Mouse (Mus musculus) hindbrain, embryonic 15.5 days (tissue): ENCODE measurements around the gene Sorbs2. TPM values are rescaled to one million over a fixed set of nuclear protein-coding genes. Genes with fewer than 3 reads are reported as not detected.

ENCODE experiments used
- ATAC-seq: fragments of 200-750 bp; cut with Nextera tagmentation; 2 replicates; pipeline ENCODE4 v1.8.0; 2017; ENCODE audit warnings: low read depth, moderate number of reproducible peaks, moderate TSS enrichment; ENCODE audit not compliant: low FRiP score
- H3K27ac ChIP-seq: fragments of 300-500 bp; sonication (generic); replicated peaks from 2 replicates; pipeline ENCODE4 v1.5.1; 2015; ENCODE audit warnings: mild to moderate bottlenecking, inconsistent platforms
- H3K27me3 ChIP-seq: fragments of 300-500 bp; sonication (generic); 2 replicates; pipeline ENCODE4 v1.6.1; 2015; ENCODE audit warnings: control low read depth, inconsistent platforms
- H3K36me3 ChIP-seq: fragments of 300-500 bp; sonication (generic); 2 replicates; pipeline ENCODE4 v1.6.1; 2015; ENCODE audit warnings: control low read depth, inconsistent platforms
- H3K4me1 ChIP-seq: fragments of 300-500 bp; sonication (generic); replicated peaks from 2 replicates; pipeline ENCODE4 v1.6.1; 2015; ENCODE audit warnings: control low read depth, inconsistent platforms
- H3K4me2 ChIP-seq: fragments of 300-500 bp; sonication (generic); 2 replicates; pipeline ENCODE4 v1.6.1; 2015; ENCODE audit warnings: moderate library complexity, mild to moderate bottlenecking, inconsistent platforms
- H3K4me3 ChIP-seq: fragments of 300-500 bp; sonication (generic); 2 replicates; pipeline ENCODE4 v1.5.1; 2015; ENCODE audit warnings: mild to moderate bottlenecking, inconsistent platforms
- H3K9ac ChIP-seq: fragments of 300-500 bp; sonication (generic); 2 replicates; pipeline ENCODE4 v1.6.1; 2015; ENCODE audit warnings: inconsistent platforms
- H3K9me3 ChIP-seq: fragments of 300-500 bp; sonication (generic); 2 replicates; pipeline ENCODE4 v1.6.1; 2016; ENCODE audit warnings: control low read depth, inconsistent platforms
- WGBS: fragments of 180-500 bp; shearing (Covaris S2); methylation state at CpG from one replicate; pipeline ENCODE4 v1.1.7; 2015; 5-methylcytosine and 5-hydroxymethylcytosine counted together
- polyA plus RNA-seq: library from polyadenylated mRNA; unstranded; fragments of >200 nt; fragmentation: Nextera tagmentation; extraction: Ambion mirVana; gene quantifications from 2 replicates; pipeline ENCODE4 v1.2.1, GENCODE M21; 2015

Gene Sorbs2
- 52.0 and 54.5 TPM in 2 replicates for polyA plus RNA-seq

DNA sequence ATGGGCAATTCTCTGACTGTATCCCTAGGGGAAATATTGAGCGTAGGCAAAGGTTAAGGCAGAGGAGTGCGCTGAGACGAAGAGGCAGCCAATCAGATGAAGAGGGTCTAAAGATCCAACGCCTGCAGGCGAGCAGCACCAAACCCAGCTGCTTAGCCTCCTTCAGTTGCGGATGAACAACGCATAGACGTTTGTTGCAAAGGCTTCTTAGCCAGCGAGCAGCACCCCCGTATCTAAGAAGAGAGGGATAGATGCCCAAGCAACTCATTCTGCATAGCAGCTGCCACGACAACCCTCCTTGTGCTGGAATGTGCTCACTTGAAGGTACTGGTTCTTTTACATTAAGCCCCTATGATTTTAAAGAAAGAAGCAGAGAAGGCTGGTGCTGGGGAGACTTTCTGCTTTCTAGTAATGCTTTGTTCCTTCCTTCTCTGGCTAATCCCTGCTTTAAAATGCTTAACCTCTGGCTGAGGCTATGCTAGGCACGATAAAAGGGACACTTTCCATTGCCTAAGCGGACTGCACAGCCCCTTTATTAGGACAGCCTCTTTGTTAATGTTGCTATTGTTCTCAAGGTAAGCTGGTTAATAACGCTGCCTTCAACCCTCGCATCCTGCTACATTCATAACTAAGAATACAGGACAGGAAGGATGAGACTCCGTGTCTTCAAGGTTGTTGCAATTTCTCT is at the start of gene Sorbs2:
Gene Sorbs2 (plus strand): TSS at position 155 of the 688 bp plus-strand sequence.
- Histone ChIP-seq H3K4me2 (peak within 1 kb of the TSS; percentile 58), H3K4me3 (peak within 1 kb of the TSS; percentile 61), H3K27ac (peak within 1 kb of the TSS; percentile 93), H3K9ac (peak within 1 kb of the TSS; percentile 63), H3K27me3 (no peaks in the 10 kb centered on the region), H3K9me3 (no peaks in the 10 kb centered on the region), H3K4me1 (peaks cover 20% of the 10 kb centered on the region), H3K36me3 (no peaks in the 10 kb centered on the region)
- 3% methylated on average over 16 of the region's 16 CpGs for WGBS
- peak; percentile 93 for ATAC-seq

DNA sequence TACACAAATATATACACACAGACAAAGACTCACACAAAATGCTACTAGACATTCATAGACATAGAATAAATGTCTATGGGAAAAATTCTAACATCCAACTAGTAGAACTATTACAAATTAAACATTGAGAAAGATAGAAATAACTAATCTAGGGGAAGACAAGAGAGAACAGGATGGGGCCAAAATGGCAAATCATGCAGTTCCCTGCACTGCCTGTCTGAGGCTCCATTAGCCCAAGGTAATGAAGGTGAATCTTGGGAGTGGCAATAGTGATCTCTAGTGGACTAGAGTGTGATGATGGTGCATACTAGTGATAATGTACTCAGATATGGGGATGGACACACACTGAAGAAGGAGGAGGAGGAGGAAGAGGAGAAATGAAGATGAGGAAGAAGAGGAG is 49.7 kb upstream of the Sorbs2 start:
- Histone ChIP-seq H3K27ac (no peak overlapping the region), H3K9me3 (no peaks in the 10 kb centered on the region), H3K27me3 (no peaks in the 10 kb centered on the region), H3K4me1 (no peaks in the 10 kb centered on the region), H3K4me2 (no peak overlapping the region), H3K4me3 (no peak overlapping the region), H3K9ac (no peak overlapping the region), H3K36me3 (no peaks in the 10 kb centered on the region)
- ATAC-seq = no peak

DNA sequence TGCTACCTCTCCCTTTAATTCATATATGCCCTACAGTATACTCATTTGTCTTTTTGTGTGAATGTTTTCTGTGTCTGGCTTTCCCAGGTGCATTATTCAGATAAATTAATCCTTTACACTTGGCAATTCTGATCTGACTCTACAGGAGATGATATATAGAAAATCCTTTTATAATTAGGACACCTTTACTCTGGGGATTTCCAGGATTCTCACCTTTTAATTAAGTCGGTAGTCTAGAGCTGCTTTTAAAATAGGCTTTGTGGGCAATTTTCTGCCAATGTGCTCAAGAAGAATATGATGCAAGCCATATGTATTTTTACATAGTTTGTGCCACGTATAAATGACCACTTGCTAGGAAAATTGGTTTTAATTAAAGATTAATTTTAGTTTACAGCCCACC is 38.6 kb upstream of the Sorbs2 start:
- H3K36me3 ChIP-seq = no peaks in the 10 kb centered on the region
- no peak overlapping the region for H3K27ac ChIP-seq
- ATAC-seq = no peak
- no peaks in the 10 kb centered on the region for H3K4me1 ChIP-seq
- 75% methylated on average over 2 of the region's 2 CpGs for WGBS
- H3K4me2 ChIP-seq = no peak overlapping the region
- no peaks in the 10 kb centered on the region for H3K27me3 ChIP-seq
- H3K9me3 ChIP-seq = no peaks in the 10 kb centered on the region
- no peak overlapping the region for H3K4me3 ChIP-seq
- no peak overlapping the region for H3K9ac ChIP-seq

DNA sequence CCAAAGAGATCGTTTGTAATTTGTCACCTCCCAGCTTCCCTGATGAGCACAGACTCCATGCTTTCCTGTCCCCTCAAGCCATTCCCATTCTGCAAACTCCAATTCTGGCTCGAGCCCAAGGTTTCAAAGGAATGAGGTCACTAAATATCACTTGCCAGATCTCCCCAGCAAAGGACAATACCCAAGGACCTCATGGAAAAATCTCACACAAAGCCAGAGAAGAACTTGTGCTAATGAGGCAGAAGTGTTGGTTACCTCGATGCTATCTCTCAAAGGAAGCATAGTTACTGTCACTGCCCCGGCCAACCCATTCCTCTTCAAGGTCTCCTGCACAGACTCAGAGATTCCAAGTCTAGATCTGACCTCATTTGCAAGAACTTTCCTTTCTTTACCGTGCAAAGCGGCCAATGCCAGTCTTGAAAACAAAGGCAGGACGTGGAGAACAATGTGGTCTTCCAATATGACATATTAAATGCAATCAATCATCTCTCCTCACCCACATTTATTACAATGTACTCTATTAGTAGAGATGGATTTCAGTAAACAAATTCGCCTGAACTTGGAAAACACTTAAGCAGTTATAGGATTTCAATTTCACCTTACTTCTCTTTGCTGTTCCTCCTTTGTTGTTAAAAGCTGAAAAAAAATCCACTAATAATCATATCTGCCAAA is 37.9 kb upstream of the Sorbs2 start:
- 51% methylated on average over 8 of the region's 8 CpGs for WGBS
- Histone ChIP-seq H3K9ac (no peak overlapping the region), H3K4me2 (no peak overlapping the region), H3K27me3 (no peaks in the 10 kb centered on the region), H3K9me3 (no peaks in the 10 kb centered on the region), H3K36me3 (no peaks in the 10 kb centered on the region), H3K27ac (no peak overlapping the region), H3K4me1 (no peaks in the 10 kb centered on the region), H3K4me3 (no peak overlapping the region)
- no peak for ATAC-seq

DNA sequence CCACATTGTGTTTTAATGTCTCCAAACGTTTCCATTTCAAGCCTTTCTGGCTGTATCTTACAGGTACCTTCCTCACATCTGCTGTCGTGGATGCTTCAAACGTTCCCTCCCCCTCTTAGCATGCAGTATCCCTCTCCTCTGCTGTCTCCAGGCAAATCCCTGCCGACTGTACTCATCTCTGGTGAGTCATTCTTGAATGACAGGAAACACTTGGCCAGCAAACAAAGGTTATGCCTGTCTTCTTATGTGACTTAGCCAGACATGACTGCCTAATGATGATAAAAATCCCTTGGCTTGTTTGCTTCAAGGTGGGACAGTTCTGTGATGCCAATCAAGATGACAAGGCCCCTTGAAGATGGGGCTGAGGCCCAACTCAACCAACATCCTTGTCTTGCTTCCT is 26.7 kb upstream of the Sorbs2 start:
- no peaks in the 10 kb centered on the region for H3K27me3 ChIP-seq
- ATAC-seq = no peak
- H3K27ac ChIP-seq = no peak overlapping the region
- no peak overlapping the region for H3K4me3 ChIP-seq
- H3K9me3 ChIP-seq = no peaks in the 10 kb centered on the region
- no peaks in the 10 kb centered on the region for H3K36me3 ChIP-seq
- WGBS = 70% methylated on average over 4 of the region's 4 CpGs
- H3K4me1 ChIP-seq = no peaks in the 10 kb centered on the region
- H3K9ac ChIP-seq = no peak overlapping the region
- H3K4me2 ChIP-seq = no peak overlapping the region

DNA sequence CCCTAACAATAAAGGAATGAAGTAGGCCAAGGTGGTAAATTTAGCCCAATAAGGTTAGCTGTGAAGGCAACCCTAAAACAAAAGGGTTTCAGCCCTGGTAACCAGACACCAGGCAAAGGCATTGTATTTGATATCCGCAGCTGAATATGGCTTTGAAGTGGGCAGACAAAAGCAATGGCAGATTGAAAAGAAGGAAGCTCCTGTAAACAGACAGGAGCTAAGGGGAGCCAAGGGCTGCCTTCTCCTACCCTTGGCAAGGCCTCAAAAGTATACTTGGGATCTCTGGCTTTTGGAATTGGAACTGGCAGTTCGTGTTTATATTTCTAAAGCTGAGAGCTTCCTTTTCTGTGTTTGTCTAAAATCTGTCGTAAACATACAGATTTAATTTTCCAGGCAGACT is 21.3 kb upstream of the Sorbs2 start:
- 59% methylated on average over 3 of the region's 3 CpGs for WGBS
- Histone ChIP-seq H3K36me3 (no peaks in the 10 kb centered on the region), H3K9ac (no peak overlapping the region), H3K9me3 (no peaks in the 10 kb centered on the region), H3K4me1 (no peaks in the 10 kb centered on the region), H3K4me3 (no peak overlapping the region), H3K4me2 (no peak overlapping the region), H3K27ac (no peak overlapping the region), H3K27me3 (no peaks in the 10 kb centered on the region)
- ATAC-seq = no peak

DNA sequence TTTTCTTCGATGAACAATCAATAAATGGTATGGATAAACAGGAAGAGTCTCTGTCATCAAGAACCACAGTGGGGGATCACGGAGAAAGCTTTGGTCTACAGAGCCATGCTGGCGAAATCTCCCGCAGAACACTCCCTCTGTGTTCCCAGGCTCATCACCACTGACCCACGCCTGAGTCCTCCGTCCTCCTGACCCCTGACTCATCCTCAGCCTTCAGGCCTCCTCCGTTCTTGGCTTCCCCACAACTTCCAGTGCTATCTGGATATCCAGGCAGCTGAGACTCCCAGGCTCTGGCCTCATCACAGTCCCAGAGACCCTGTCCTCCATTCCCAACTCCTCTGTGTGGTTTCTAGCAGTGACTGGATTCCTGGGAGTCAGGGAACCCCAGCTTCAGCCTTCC is 3.6 kb upstream of the Sorbs2 start:
- WGBS = 89% methylated on average over 7 of the region's 7 CpGs
- H3K27me3 ChIP-seq = no peaks in the 10 kb centered on the region

DNA sequence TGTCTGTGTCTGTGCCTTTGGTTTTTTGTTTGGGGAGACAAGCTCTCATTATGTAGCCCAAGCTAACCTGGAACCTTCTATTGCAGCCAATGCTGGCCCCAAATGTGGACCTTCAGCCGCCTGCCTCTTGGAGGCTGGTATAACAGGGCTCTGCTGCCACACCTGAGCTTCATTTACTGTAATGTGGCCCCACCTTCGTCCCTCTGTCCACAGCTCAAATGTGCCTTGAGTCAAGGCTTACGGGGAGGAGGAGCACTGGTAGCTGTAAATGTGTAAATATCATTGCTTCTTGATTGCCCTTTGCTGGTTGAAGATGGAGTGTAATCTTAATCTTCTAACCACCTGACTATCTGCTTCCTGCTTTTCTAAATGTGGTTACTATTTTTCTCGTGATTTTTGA is 1.2 kb upstream of the Sorbs2 start:
- Histone ChIP-seq H3K9ac (no peak overlapping the region), H3K9me3 (no peaks in the 10 kb centered on the region), H3K27me3 (no peaks in the 10 kb centered on the region), H3K4me2 (no peak overlapping the region), H3K4me3 (no peak overlapping the region), H3K27ac (no peak overlapping the region), H3K4me1 (peaks cover 20% of the 10 kb centered on the region), H3K36me3 (no peaks in the 10 kb centered on the region)
- 86% methylated on average over 4 of the region's 4 CpGs for WGBS
- ATAC-seq = no peak

More for the DNA sequence above, 3.6 kb upstream of the Sorbs2 start:
- no peak for ATAC-seq
- H3K4me1 ChIP-seq = 0 out of 2 replicates have a peak, but pooled peaks cover 5% of the 10 kb centered on the region
- no peaks in the 10 kb centered on the region for H3K36me3 ChIP-seq
- no peak overlapping the region for H3K27ac ChIP-seq
- H3K4me3 ChIP-seq = no peak overlapping the region
- no peak overlapping the region for H3K9ac ChIP-seq
- H3K4me2 ChIP-seq = no peak overlapping the region
- no peaks in the 10 kb centered on the region for H3K9me3 ChIP-seq

DNA sequence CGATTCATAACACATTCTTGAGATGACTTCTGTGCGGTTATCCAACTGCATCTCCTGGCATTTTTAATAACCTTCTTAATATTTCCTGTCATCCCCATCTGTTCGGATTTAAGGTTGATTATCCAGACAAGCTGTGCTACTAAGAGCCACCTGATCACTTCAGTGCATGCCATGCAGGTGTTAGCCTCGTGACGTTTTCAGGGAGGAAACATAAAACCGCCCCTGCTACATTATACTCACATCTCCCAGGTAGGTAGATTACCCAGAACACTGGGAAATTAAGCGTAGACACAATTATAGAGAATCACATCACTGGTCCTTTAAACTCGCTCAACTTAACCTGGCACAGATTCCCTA is 333 bp upstream of the Sorbs2 start:
- Histone ChIP-seq H3K27ac (peak overlapping the region; percentile 93), H3K9me3 (no peaks in the 10 kb centered on the region), H3K4me1 (peaks cover 20% of the 10 kb centered on the region), H3K27me3 (no peaks in the 10 kb centered on the region), H3K9ac (peak overlapping the region; percentile 63), H3K36me3 (no peaks in the 10 kb centered on the region), H3K4me2 (peak overlapping the region; percentile 58), H3K4me3 (peak overlapping the region; percentile 61)
- 29% methylated on average over 8 of the region's 8 CpGs for WGBS
- peak; percentile 88 for ATAC-seq

DNA sequence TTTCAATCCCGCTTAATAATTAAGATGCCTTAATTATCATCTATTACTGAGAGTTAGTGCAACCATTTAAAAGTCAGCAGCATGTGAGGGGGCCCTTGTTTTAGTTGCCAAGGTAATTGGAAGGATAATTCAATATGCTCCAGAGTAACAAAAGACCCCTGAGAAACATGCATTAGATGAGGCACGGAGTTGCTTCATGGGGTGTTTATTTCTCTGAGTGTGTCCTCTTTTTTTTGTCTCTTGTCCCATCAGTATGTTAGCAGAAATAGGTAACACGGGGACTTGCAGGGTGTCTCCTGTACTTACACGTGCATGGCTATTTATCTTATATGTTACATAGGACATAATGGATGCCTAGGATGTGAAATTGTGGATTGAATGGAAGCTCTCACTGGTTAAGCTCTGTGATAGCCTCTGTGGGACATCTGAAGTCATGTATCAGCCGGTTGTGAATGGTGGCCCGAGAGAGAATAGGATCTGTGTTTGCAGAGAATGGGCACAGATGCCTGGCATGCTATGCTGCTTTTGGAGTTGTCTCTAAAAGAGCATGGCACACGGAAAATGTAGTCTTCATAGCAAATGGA is 1.0 kb downstream of the Sorbs2 start:
- peak overlapping the region; percentile 58 for H3K4me2 ChIP-seq
- H3K36me3 ChIP-seq = no peaks in the 10 kb centered on the region
- H3K27ac ChIP-seq = peak overlapping the region; percentile 93
- H3K27me3 ChIP-seq = no peaks in the 10 kb centered on the region
- H3K9me3 ChIP-seq = no peaks in the 10 kb centered on the region
- H3K4me1 ChIP-seq = peaks cover 20% of the 10 kb centered on the region
- H3K4me3 ChIP-seq = peak overlapping the region; percentile 61
- 16% methylated on average over 7 of the region's 7 CpGs for WGBS
- ATAC-seq = peak; percentile 36; the same call in 1 of the 2 replicates
- peak overlapping the region; percentile 63 for H3K9ac ChIP-seq

DNA sequence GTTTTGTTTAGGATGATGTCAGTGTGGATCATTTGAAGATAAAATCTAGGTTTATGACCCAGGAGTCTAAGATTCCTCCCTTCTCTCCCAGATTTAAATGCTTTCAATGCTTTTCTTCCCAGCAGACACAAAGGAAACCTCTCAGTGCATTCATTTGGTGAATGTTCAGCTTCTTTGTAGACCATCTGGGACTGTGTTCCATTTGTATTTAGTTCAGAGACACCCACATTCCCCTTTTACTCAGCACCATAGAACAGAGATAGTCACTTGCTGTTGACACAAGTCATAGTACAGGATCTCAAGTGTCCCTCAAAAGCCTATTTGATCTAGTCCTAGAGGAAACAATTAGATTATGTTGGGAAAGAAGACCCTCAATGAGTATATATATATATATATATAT is 4.8 kb downstream of the Sorbs2 start:
- peaks cover 17% of the 10 kb centered on the region for H3K4me1 ChIP-seq
- no peak overlapping the region for H3K9ac ChIP-seq
- H3K27ac ChIP-seq = no peak overlapping the region
- H3K36me3 ChIP-seq = no peaks in the 10 kb centered on the region
- no peak overlapping the region for H3K4me2 ChIP-seq
- no peak overlapping the region for H3K4me3 ChIP-seq
- no peak for ATAC-seq
- H3K27me3 ChIP-seq = no peaks in the 10 kb centered on the region
- H3K9me3 ChIP-seq = no peaks in the 10 kb centered on the region

DNA sequence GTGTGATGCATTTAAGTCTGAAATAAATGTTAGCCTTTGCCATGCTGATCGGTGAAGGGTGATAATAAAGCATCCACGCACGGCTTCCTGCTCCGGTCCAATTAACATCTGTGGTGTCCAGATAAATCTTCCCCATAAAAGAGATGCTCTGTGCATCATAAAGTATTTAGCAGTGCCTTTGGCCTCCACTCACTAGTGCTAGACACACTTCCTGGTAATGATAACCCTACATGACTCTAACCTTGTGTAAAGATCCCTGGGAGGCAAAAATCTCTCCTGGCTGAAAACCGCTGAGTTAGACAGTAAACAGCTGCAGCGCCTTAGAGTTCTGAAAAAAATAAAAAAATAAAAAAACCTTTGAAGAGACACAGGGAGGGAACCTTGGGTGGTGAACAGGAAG is 14.0 kb downstream of the Sorbs2 start:
- no peak overlapping the region for H3K4me2 ChIP-seq
- ATAC-seq = no peak
- no peaks in the 10 kb centered on the region for H3K27me3 ChIP-seq
- no peak overlapping the region for H3K9ac ChIP-seq
- no peaks in the 10 kb centered on the region for H3K9me3 ChIP-seq
- 0 out of 2 replicates have a peak, but pooled peaks cover 6% of the 10 kb centered on the region for H3K36me3 ChIP-seq
- 0 out of 2 replicates have a peak, but pooled peaks cover 3% of the 10 kb centered on the region for H3K4me1 ChIP-seq
- no peak overlapping the region for H3K27ac ChIP-seq
- H3K4me3 ChIP-seq = no peak overlapping the region
- 63% methylated on average over 6 of the region's 6 CpGs for WGBS
